8 mouse cellular contexts compared by ENCODE assay signal in genomic region chr9:80164611-80165474, GRCm38 (mm10). TPM values are rescaled to one million over a fixed set of nuclear protein-coding genes. Genes with fewer than 3 reads are reported as not detected.
DNase-seq lines count a peak whose midpoint lies in the region; ATAC-seq lines count a peak whose summit lies in the region.

Gene Myo6, plus strand, starts transcription at chr9:80165031.

- ATAC-seq in hindbrain, embryonic 12.5 days (ENCODE audit: low FRiP score) = peak; percentile 98

- peaks cover 6% of the 10 kb centered on the region for H3K4me1 ChIP-seq in hindbrain, embryonic 12.5 days

- peak; percentile 84 for DNase-seq in R1 (ENCODE audit: low read depth, low spot score)
- peak; percentile 98 for DNase-seq in cerebellum, postnatal 14 days
- peak; percentile 81 to 88 for DNase-seq in frontal cortex, postnatal 14 days (ENCODE audit: low spot score in 2 of 2)
- peak; percentile 92 to 94 for DNase-seq in layer of hippocampus, postnatal 14 days (ENCODE audit: low spot score in 2 of 2)
- peak; percentile 93 for DNase-seq in lung, postnatal 10 days
- DNase-seq in ovary, postnatal 14 days (ENCODE audit: low spot score) = peak; percentile 94
- peak; percentile 74 to 90 for DNase-seq in thymus, postnatal 10 days (ENCODE audit: low spot score in 2 of 2)

- no peaks in the 10 kb centered on the region for H3K36me3 ChIP-seq in hindbrain, embryonic 12.5 days

- H3K27me3 ChIP-seq in hindbrain, embryonic 12.5 days = no peaks in the 10 kb centered on the region

- under 1% methylated on average over 56 of the region's 69 CpGs for WGBS in hindbrain, embryonic 12.5 days

- peak within 1 kb of the TSS; percentile 79 for H3K9ac ChIP-seq in hindbrain, embryonic 12.5 days

- H3K9me3 ChIP-seq in hindbrain, embryonic 12.5 days (replicated peaks) = no peaks in the 10 kb centered on the region

- H3K4me3 ChIP-seq in hindbrain, embryonic 12.5 days = peak within 1 kb of the TSS; percentile 75

- peak within 1 kb of the TSS; percentile 73 for H3K4me2 ChIP-seq in hindbrain, embryonic 12.5 days (replicated peaks)

- H3K27ac ChIP-seq in hindbrain, embryonic 12.5 days = peak within 1 kb of the TSS; percentile 79

RNA-seq across cellular contexts. Expression of gene Myo6, which starts in this region (rescaled TPM):
- 16.1 and 19.6 TPM in 2 replicates for polyA plus RNA-seq in hindbrain, embryonic 12.5 days (2016; fragmentation: Nextera tagmentation; extraction: Ambion mirVana)
- 10 to 100 TPM; 75.1 to 75.9 TPM for total RNA-seq in layer of hippocampus, postnatal 14 days (2021)

Comparison
In these comparisons a context has a peak if more than half of its experiments do, and no peak if none do; other contexts are left out.
1. Peak in every context shown above with its lines: DNase-seq, ATAC-seq, H3K4me3 ChIP-seq and H3K27ac ChIP-seq.